Mouse (Mus musculus): ENCODE measurements around the gene F11r. TPM values are rescaled to one million over a fixed set of nuclear protein-coding genes. Genes with fewer than 3 reads are reported as not detected.

Gene F11r
- polyA plus RNA-seq, 1 experiment = 45.1 TPM

DNA sequence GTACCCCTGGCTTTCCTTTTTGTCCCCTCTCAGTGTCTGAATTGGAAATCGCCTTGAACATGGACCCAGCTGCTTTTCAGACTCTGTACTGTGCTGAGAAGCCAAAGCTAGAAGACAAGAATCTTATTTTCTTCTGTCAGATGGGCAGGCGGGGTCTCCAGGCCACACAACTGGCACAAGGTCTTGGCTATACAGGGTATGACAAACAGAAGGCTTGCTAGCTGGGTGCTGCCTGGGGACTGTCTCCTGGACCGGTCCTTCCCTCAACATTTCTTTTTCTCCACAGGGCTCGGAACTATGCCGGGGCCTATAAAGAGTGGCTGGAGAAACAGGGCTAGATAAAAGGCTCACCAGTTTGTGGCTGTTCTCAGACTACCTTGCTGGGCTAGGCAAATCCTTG is 17.4 kb upstream of the F11r start:
- no peaks in the 10 kb centered on the region for H3K4me1 ChIP-seq (ENCODE audit: control insufficient read depth, insufficient read depth, insufficient read length, low read length)
- H3K4me3 ChIP-seq (ENCODE audit: insufficient read depth, low read depth, low read length) = no peak overlapping the region
- no peak overlapping the region for H3K27ac ChIP-seq (replicated peaks; ENCODE audit: low read depth, low read length)

DNA sequence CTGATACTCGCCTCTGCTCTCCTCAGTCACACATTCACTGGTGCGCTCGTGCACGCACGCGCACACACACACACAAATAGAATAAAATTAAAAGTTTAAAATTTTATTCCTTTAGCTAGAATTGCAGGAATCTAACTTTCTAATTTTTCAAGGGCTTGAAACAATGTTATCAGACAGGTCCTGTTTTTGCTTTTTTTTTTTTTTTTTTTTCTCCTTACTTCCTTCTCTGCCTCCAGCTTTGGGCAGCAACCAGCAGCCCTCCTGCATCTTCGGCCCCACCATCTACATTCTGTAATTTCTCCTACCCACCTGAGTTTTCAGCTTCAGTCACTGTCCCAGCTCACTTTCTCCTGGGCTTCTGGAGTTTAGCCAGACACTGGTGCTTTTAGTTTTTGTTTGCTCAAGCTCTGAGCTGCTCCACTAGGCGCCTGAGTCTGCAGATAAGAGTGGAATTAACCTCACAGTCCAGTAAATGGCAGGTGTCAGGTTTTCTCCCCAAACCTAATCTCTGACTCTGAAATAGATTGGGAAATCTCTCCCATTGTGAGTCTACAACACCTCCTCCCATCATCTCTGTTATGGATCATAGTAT is 14.7 kb upstream of the F11r start:
- Histone ChIP-seq H3K27ac (replicated peaks; ENCODE audit: low read depth, low read length) (no peak overlapping the region), H3K4me3 (ENCODE audit: insufficient read depth, low read depth, low read length) (no peak overlapping the region), H3K4me1 (ENCODE audit: control insufficient read depth, insufficient read depth, insufficient read length, low read length) (no peaks in the 10 kb centered on the region)

DNA sequence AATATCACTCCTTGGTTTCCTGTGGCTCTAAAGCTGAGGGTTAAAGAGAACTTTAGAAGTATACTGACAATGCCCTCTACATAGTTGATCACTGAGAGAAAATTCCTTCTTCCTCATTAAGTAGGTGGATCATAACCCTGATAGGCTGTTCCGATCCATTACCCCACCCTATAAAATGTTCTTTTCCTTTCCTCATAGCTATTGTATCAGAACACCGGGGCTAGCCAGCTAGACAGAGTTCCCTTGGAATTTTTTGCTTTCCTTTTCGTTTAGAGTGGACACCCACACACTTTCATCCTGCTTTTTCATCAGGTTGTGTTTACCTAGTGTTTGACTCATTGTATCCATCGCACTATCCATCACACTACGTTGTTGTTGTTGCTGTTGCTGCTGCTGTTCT is 12.7 kb upstream of the F11r start:
- no peaks in the 10 kb centered on the region for H3K4me1 ChIP-seq (ENCODE audit: control insufficient read depth, insufficient read depth, insufficient read length, low read length)

DNA sequence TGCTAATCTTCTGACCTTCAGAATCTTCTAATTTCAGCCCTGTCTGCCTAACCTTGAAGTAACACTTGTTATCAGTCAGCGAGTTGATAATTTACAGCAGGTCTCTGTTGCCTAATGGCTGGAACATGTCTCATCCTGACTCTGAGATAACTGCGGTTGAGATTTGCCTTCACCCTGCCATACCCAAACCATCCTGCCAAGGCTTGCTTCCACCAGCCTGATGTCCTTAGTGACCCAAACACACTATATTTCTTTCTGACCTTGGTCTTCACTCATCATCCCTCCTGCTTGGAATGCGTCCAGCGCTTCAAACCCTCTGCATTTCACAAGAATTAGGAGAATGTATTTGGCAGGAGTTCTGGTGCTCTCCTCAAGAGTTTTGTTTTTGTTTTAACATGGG is 12.2 kb upstream of the F11r start:
- H3K27ac ChIP-seq (replicated peaks; ENCODE audit: low read depth, low read length) = no peak overlapping the region
- H3K4me1 ChIP-seq (ENCODE audit: control insufficient read depth, insufficient read depth, insufficient read length, low read length) = no peaks in the 10 kb centered on the region
- no peak overlapping the region for H3K4me3 ChIP-seq (ENCODE audit: insufficient read depth, low read depth, low read length)

More for the DNA sequence above, 12.7 kb upstream of the F11r start:
- H3K4me3 ChIP-seq (ENCODE audit: insufficient read depth, low read depth, low read length) = no peak overlapping the region
- H3K27ac ChIP-seq (replicated peaks; ENCODE audit: low read depth, low read length) = no peak overlapping the region

DNA sequence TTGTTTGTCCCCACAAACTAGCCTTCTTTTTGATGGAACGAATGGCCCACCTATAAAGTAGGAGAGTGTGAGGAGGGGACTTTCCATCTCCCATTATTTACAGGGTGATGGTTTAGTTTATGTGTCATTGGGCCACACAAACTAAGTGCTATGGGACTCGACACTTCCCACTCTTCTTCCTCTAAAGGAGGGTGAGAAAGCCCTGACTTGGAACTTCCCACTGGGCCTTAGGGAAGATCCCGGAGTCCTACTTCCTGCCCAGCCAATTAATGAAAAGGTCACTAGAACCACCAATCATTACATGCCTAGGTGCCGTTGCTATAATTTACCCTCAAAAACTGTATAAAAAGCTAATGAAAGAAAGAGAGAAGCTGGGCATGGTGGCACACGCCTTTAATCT is 5.2 kb upstream of the F11r start:
- H3K4me3 ChIP-seq (ENCODE audit: insufficient read depth, low read depth, low read length) = no peak overlapping the region
- H3K4me1 ChIP-seq (ENCODE audit: control insufficient read depth, insufficient read depth, insufficient read length, low read length) = no peaks in the 10 kb centered on the region
- no peak overlapping the region for H3K27ac ChIP-seq (replicated peaks; ENCODE audit: low read depth, low read length)

DNA sequence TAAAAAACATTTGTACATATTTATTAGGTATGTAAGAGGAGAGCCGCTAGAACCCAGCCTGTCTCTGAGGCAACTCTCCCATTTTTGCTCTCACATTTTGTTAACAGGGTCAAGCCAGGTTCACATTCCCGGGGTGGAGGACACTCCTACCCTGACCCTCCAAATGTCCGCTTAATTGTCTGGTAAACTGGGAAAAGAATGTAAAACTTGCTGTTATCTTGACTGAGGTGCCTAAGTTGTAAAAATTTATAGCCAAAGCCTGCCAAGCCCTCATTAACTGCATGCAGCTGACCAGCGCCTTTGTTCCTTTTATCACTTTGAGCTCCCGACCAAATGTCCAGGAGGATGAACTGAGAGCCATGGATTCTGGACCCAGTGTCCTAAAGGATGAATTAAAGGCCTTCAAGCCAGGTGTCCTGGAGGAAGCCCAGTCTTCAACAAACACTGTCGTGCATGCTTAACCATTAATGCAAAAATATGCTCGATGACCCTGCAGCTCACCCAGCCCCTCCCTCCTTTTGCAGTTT is 2.0 kb upstream of the F11r start:
- H3K27ac ChIP-seq (replicated peaks; ENCODE audit: low read depth, low read length) = no peak overlapping the region
- H3K4me3 ChIP-seq (ENCODE audit: insufficient read depth, low read depth, low read length) = no peak overlapping the region
- no peaks in the 10 kb centered on the region for H3K4me1 ChIP-seq (ENCODE audit: control insufficient read depth, insufficient read depth, insufficient read length, low read length)

DNA sequence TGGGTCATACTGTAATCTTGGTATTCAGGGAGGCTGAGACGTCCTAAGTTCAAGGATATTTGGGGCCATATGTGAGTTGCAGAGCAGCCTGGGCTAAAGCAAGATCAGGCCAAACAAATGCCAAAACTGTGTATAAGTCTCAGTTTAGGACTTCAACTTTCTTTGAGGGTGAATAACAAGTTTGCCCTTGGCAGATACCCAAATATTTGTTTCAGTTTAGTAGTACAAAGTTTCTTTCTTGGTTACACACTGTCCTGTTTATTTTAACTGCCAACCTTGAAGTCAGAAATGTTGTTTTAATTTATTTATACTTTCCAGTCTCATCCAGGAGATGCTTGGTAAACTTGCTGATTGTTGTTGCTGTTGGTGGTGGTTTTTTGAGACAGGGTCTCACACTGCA is 1.4 kb upstream of the F11r start:
- Histone ChIP-seq H3K27ac (replicated peaks; ENCODE audit: low read depth, low read length) (no peak overlapping the region), H3K4me3 (ENCODE audit: insufficient read depth, low read depth, low read length) (no peak overlapping the region), H3K4me1 (ENCODE audit: control insufficient read depth, insufficient read depth, insufficient read length, low read length) (peaks cover under 1% of the 10 kb centered on the region; the same call in 1 of the 2 replicates)

DNA sequence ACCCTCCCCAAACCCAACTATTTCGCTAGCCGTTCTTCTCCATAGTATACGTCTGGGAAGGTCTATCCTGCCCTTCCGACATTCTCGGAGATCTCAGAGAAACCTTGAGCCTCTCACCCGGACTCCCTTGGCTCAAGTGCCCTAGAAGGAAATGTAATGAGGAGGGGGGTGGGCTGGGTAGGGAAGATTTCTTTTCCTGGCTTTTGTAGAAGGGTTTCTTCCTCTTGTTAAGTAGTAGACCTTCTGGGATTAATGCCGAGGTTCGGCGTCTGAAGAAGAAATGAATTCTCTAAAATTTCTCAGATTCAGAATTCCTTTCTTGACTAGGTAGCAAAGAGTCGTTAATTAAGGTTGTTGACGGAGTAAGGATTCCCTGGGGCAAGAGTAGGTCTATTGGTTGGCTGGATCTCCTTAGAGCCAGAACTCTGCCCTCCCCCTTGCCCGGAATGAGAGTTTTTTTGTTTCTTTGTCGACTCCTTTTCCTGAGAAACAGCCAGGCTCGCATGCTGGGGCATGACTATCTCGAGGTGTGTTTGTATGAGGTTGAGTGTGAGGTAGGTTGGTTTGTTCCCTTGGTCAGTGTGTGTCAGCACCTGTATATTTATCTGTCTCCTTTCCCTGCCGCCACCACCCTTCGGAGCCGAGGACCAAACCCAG is 807 bp downstream of the F11r start:
- H3K4me3 ChIP-seq (ENCODE audit: insufficient read depth, low read depth, low read length) = peak overlapping the region; percentile 91
- peaks cover 14% of the 10 kb centered on the region for H3K4me1 ChIP-seq (ENCODE audit: control insufficient read depth, insufficient read depth, insufficient read length, low read length)
- H3K27ac ChIP-seq (replicated peaks; ENCODE audit: low read depth, low read length) = peak overlapping the region; percentile 99

DNA sequence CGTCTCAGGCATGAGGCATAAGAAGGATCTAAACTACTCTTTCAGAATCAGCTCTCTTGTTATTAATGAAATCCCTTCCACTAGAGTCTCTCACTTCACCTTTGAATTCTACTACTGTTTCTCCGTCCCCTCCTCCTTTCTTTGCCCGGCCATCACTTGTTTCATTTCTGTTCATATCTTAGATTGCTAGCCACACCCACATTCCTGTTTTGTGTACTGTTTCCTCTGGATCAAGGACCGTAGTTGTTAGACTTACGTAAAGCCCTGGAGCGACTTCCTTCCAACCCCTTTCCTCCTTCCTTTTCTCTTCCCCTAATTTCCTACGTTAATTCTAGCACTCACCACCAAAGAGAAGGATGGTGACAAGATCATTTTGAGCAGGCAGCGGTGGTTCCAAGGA is 1.7 kb downstream of the F11r start:
- Histone ChIP-seq H3K27ac (replicated peaks; ENCODE audit: low read depth, low read length) (peak overlapping the region; percentile 99), H3K4me1 (ENCODE audit: control insufficient read depth, insufficient read depth, insufficient read length, low read length) (peaks cover 16% of the 10 kb centered on the region), H3K4me3 (ENCODE audit: insufficient read depth, low read depth, low read length) (peak overlapping the region; percentile 91)

DNA sequence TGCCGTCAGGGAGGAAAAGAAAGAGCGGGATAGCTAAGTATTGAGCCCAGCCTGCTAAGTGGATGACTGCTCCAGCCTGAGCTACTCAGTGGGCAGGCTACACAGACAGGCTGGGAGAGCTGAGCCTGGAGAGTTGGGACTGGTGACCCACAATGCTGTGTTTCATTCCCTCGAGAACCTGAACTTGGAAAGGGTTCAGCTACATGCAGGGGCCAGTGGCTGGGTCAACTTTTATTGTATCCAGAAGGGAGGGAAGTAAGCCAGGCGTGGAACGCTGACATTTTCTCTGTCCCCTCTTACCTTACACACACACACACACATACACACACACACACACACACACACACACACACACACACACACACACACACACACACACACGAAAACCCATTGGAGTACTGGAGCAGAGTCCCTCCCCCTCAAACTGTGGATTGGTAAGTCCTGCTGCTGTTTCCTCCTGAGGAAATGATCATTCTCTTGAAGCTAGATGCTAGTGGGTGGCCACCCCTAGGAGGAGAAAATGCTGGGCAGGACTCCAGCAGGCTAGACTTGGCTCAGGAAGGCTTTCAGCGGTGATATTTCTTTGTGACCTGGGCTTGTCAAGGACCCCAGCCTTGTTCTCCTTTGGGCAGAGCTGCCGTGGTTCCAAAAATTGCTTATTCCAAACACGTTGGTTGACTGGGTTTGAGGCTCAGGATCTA is 2.8 kb downstream of the F11r start:
- peak overlapping the region; percentile 99 for H3K27ac ChIP-seq (replicated peaks; ENCODE audit: low read depth, low read length)

DNA sequence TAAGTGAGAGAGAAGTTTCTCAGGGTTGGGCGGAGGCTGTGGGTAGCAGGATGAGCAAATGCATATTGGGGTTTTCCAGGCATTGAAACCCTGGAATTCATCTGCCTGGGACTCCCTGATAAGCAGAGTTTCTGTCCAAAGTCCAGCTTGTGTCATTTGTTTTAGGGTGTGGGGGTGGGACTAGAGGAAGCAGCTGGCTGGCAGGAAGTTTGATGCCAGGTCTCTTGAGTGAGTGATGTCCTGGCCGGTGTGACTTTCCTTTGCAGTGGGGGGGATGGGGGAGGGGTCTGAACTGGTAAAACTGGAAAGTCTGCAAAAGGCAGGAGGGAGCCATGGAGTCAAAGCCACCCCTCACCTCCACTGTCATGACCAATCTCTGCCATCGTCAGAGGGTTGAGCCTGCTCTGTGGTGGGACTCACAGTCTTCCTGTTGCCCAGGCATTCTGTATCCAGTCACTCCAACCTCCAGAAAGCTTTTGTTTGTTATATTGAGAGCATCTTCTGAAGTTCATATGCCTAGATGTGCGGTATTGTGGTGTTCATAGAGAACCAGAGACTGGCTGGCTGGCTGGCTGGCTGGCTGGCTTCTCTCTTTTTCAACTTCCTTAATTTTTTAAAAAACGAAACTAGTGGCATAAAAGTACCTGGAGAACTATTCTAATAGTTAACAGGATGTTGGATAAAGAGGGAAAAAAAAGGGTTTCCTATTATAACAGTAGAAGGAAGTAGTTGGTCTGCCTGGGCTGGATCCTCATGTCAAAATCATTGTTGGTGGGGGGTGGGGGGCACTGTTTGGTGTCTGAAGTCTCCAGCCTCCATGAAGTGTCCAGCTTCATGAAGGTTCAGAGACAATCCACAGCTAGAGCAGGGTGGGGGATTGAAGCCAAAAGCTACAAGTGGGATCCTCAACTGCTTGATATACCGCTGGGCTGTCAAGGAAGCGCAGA is 4.4 kb downstream of the F11r start:
- H3K27ac ChIP-seq (replicated peaks; ENCODE audit: low read depth, low read length) = peak overlapping the region; percentile 93
- peaks cover 20% of the 10 kb centered on the region for H3K4me1 ChIP-seq (ENCODE audit: control insufficient read depth, insufficient read depth, insufficient read length, low read length)
- peak overlapping the region; percentile 53 for H3K4me3 ChIP-seq (ENCODE audit: insufficient read depth, low read depth, low read length)

More for the DNA sequence above, 2.8 kb downstream of the F11r start:
- peaks cover 16% of the 10 kb centered on the region for H3K4me1 ChIP-seq (ENCODE audit: control insufficient read depth, insufficient read depth, insufficient read length, low read length)
- H3K4me3 ChIP-seq (ENCODE audit: insufficient read depth, low read depth, low read length) = peak overlapping the region; percentile 91

DNA sequence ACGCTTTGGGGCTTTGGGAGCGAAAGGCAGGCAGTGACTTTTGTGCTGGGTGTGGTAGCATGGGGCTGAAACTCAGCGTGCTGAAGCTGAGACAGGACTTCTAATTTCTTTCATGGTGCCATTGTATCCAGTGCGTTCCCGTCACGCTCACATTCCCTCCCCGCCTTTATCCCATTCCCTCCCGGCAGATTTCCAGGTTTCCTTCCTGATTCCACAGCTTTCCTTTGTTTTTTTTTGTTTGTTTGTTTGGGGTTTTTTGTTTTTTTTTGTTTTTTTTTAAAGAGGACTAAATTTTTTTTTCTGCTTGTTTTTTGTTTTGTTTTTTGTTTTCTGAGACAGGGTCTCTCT is 5.1 kb downstream of the F11r start:
- H3K27ac ChIP-seq (replicated peaks; ENCODE audit: low read depth, low read length) = peak overlapping the region; percentile 93
- peak overlapping the region; percentile 37 for H3K4me3 ChIP-seq (ENCODE audit: insufficient read depth, low read depth, low read length)

DNA sequence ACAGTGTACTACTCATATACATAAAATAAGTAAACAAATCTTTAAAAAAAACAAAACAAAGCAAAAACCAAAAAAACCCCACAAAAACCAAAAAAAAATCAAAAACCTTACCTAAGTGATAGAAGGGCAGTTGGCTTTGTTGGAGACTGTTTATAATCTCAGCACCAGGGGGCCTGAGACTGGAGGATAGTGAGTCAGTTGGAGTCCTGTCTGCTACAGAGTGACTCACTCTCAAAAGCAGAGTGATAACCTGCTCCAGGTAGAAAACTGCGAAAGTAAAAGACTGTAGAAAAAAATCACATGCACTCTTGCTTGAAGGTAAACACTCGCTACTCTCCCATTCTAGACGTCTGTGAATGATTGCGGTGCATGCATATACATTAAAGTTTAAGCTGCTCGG is 7.7 kb downstream of the F11r start:
- 0 out of 2 replicates have a peak overlapping the region, but pooled peaks have one; percentile 30 for H3K27ac ChIP-seq (replicated peaks; ENCODE audit: low read depth, low read length)
- H3K4me3 ChIP-seq (ENCODE audit: insufficient read depth, low read depth, low read length) = no peak overlapping the region
- H3K4me1 ChIP-seq (ENCODE audit: control insufficient read depth, insufficient read depth, insufficient read length, low read length) = peaks cover 28% of the 10 kb centered on the region

More for the DNA sequence above, 5.1 kb downstream of the F11r start:
- H3K4me1 ChIP-seq (ENCODE audit: control insufficient read depth, insufficient read depth, insufficient read length, low read length) = peaks cover 20% of the 10 kb centered on the region

DNA sequence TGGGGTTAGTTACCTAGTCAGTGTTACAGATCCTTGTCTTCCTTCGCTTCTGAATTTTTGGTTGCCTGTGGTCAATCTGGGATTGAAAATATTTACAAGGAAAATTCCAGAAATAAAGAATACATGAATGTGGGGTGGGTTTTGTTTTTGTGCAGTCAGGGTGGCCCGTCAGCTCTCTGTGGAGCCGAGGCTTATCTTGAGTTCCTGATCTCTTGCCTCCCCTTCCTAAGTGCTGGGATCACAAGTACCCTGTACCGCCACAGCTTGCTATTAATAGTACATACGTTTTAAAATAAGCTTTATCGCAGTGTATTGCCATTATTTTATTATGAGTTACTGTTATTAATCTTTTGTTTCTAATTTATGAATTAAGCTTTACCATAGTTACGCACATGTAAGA is 9.5 kb downstream of the F11r start:
- peaks cover 23% of the 10 kb centered on the region for H3K4me1 ChIP-seq (ENCODE audit: control insufficient read depth, insufficient read depth, insufficient read length, low read length)
- no peak overlapping the region; the same call in 1 of the 2 replicates for H3K27ac ChIP-seq (replicated peaks; ENCODE audit: low read depth, low read length)
- H3K4me3 ChIP-seq (ENCODE audit: insufficient read depth, low read depth, low read length) = no peak overlapping the region

DNA sequence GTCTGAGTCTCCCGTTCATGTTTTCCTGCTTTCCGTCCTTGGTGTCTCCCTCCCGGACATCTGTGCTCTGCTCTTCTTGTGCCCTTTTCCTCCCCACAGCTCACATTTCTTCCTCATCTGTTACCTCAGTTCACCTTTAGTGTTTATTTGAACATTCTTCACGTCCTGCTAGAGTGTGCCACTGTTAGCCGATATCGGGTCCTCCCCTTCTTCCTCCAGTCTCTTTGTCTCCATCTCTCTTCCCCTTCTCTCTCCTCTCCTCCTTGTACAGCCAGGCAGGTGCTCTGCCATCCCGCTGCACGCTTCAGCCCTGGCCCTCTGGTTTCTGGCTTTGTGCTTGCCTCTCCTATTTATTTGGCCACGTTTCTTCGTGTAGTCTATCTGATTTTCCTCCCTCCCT is 10.4 kb downstream of the F11r start:
- no peak overlapping the region; the same call in 1 of the 2 replicates for H3K4me3 ChIP-seq (ENCODE audit: insufficient read depth, low read depth, low read length)

More for the DNA sequence above, 10.4 kb downstream of the F11r start:
- Histone ChIP-seq H3K4me1 (ENCODE audit: control insufficient read depth, insufficient read depth, insufficient read length, low read length) (peaks cover 23% of the 10 kb centered on the region), H3K27ac (replicated peaks; ENCODE audit: low read depth, low read length) (peak overlapping the region; percentile 35)
